Mouse (Mus musculus): ENCODE measurements around the gene Nxnl2.

GRCm38 (mm10) chr13:51122771-51123170 lies 48.1 kb upstream of the Nxnl2 start:
- no peak for TF ChIP-seq CTCF (IDR thresholded peaks at IDR 0.05; ENCODE audit: low read depth, low read length)
- no peak for TF ChIP-seq POLR2A (IDR thresholded peaks at IDR 0.05; ENCODE audit: borderline replicate concordance, low read depth, low read length)
